Mouse (Mus musculus): ENCODE data around the gene Bcl2l11.

GRCm38 (mm10) chr2:128122491-128122890 is 3.3 kb upstream of the Bcl2l11 start:
- no peak for TF ChIP-seq POLR2A (IDR thresholded peaks at IDR 0.05; ENCODE audit: control insufficient read depth, extremely low read depth, insufficient read depth, low read length, poor library complexity)
- TF ChIP-seq CTCF (IDR thresholded peaks at IDR 0.05; ENCODE audit: borderline replicate concordance, control insufficient read depth, extremely low read depth, insufficient read depth, low read length, poor library complexity): no peak; the same call in 1 of the 2 replicates

Measured in thymus, adult 2 months (tissue).